Mouse (Mus musculus) stomach, postnatal 0 days (tissue): ENCODE measurements around the gene Ndufb4.

Source experiments
- CTCF ChIP-seq: IDR thresholded peaks from 2 replicates; pipeline ENCODE4 v1.5.1; 2016; ENCODE audit warnings: antibody characterized with exemption, low read depth, mild to moderate bottlenecking, moderate library complexity
- EP300 ChIP-seq: optimal IDR thresholded peaks from 2 replicates; pipeline ENCODE3; 2016; ENCODE audit warnings: antibody characterized with exemption

DNA sequence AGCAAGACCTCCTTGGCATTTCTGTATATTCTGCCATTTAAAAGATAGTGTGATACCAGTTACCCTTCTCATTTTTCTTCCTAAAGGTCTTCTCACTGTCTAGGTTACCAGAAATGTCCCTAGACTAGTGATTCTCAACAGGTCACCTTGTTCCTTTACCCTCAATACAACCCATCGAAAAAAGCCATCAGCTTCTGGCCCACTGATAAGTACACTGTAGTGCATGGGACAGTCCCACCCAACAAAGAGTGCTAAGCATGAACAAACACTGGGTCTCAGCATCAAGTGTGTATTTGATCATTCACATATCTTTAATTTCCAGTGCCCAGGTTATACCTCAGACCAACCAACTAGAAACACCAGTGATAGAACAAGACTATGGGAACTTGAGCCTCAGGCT is 19.2 kb downstream of the Ndufb4 start:
- TF ChIP-seq CTCF (no peak), EP300 (no peak)
